Mouse (Mus musculus): ENCODE results near the gene Klhl34.

The Klhl34 gene

DNA sequence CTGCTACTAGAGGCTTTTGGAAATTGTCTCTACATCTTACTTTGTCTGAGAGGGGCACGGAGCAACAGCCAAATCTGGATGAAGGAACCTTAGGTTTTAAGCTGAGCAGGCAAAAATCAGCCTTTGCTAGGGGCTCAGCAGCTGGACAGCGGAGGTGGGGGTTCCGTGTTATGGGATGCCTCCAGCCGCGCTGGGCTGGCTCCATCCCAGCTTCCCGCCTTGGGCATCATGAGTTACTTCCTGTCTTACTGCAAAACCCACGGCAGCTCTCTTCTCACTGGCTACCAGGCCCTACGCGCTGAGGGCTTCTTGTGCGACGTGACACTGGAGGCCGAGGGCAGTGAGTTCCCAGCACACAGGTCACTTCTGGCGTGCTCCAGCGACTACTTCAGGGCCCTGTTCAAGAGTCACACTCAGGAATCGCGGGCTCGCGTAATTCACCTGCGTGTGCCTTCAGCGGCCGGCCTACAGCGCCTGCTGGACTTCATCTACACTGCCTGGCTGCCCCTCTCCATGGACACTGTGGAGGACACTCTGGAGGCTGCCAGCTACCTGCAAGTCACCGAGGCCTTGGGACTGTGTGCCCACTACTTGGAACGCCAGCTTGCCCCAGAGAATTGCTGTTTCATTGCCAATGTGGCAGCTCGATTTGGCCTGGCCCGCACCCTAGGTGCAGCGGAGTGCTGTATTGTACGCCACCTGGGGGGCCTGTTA lies at the start of gene Klhl34:
Gene Klhl34 (plus strand): TSS at position 229 of the 714 bp plus-strand sequence.
- no peak for DNase-seq (ENCODE audit: low spot score)

DNA sequence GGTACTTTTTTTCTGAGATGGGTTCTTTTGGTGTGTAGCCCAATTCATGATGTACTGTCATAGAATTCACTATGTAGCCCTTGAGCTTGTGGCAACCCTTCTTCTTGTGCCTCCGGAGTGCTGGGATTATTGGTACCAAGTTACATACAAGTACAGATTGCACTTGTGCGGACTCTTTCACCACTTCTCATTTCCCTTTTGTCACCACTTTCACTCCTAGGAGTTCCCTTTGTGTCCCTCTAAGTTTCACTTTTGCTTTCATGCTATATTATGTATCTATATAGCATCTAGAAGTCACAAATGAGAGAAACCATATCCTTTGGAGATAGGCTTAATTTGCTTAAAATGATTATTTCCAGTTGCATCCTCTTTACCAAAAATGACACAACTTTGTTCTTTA lies 16.6 kb upstream of the Klhl34 start:
- no peak for DNase-seq (ENCODE audit: low spot score)

DNA sequence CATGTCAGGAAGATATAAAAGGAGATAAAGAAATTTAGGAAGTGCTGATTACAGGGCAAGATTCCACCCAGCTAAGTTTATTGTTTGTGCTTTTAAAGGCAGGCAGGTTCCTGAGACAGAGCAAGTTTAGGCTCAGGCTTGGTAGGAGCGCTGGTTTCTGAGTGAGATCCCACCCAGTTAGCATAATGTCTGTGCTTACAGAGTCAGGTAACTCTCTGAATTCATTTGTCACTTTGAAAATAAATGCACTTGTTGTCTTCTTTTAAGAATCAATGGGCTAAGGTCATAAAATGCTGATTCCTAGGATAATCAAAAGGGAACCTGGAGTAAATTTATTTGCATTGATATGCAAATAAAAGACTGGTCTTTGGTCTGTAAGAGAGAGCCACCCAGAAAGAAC lies 8.5 kb upstream of the Klhl34 start:
- no peak for DNase-seq (ENCODE audit: low spot score)

DNA sequence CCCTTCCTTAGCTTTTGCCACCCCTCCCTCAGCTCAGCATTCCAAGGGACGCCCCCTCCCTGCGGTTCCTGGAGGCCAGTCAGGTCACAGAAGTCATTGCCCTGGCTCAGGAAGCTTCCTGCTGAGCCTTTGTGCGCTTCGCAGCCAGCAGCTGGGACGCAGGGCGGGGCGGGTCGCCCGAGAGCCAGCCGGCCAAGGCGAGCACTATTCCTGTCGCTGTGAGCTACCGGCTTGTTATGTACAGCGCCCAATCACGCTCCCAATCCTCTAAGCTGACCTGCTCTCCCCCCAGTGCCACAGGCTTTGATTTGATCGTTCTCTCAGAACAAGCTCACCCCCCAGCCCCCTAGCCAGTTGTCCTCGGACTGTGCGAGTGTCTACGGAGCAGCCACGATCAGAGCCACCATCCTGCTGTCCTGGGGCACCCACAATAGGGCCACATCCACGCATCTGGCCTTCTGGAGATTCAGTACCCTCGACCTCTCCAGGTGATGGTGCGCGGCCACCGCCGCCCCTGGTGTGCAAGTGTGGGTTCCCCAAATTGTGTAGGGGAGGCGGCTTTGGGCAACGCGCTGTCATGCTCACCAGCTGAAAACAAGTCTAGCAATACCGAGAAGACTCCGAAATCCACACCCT lies 546 bp upstream of the Klhl34 start:
- DNase-seq (ENCODE audit: low spot score): peak; percentile 12

DNA sequence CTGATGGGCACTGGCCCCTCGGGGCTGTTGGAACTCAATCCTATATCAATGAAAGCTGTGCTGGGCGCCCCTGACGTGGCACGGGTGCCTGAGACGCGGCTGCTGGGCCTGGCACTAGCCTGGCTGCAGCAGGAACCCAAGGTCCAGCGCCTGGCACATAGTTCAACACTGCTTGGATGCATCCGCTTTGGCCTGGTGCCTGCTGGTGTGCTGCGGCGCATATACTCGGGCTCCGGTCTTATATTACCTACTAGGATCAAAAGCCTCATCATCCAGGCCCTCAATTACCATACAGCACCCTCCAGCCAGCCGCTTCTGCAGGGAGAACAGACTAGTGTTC lies 656 bp downstream of the Klhl34 start:
- no peak for DNase-seq (ENCODE audit: low spot score)

DNA sequence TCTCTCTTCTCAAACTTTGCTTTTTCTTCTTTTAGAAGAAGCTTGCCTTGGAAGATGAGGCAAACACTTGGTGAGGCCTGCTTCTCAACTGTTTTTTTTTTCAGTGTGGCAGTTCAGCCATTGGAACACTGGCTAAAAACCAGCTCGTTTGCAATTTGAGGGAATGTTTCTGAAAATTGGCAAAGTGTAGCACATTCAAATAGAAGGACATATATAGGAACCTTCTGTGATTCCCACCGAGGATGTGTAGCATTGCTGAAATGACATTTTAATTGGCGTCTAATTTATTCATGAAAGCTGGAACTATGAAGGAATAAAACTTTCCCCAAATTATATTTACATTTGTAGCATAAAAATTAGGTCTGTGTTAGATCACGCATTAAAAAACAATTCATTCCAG lies 11.7 kb downstream of the Klhl34 start:
- no peak for DNase-seq (ENCODE audit: low spot score)
